Mouse (Mus musculus) ZHBTc4 (cell line): Measurements from ENCODE around the gene Lrrc1.

Experiments
- DNase-seq: peaks from one replicate; pipeline ENCODE4 v3.0.0-alpha.2; 2011; ENCODE audit warnings: low read depth, low spot score

Gene Lrrc1

DNA sequence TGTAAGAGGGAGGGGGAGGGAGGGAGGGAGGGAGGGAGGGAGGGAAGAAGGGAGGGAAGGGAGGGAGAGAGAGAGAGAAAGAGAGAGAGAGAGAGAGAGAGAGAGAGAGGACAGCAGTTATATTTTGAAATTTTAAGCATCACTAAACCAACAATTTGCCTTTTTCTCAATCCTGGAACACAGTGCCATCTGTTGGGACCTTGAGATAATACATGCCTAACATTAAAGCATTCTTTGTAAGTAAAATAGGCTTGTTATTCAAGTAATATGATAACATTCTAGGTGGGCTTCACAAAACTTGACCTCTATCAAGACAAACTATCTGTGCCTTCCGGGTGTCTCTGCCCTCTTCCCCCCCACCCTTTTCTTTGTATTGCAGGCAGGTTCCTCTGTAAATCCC, 157.9 kb downstream of the Lrrc1 start:
- DNase-seq, result peak; percentile 34

DNA sequence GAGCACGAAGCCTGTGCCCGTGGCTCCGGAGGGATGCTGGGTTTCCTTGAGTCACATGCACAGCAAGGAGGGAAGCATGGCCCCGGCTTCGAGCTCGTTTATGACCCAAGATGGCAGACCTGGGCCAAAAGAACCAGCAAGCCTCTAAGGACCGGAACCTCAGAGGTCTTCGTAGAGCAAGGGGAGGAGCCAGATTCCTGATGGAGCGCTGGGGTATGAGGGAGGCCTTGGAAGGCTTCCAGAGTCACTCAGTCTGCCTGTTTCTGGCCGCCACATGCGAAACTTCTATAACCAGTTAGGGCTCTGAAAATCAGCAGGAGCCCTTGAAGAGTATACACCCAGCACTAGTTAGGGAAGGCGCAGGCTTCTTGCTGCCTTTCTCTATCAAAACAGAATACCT, 159.1 kb downstream of the Lrrc1 start:
- no peak for DNase-seq

DNA sequence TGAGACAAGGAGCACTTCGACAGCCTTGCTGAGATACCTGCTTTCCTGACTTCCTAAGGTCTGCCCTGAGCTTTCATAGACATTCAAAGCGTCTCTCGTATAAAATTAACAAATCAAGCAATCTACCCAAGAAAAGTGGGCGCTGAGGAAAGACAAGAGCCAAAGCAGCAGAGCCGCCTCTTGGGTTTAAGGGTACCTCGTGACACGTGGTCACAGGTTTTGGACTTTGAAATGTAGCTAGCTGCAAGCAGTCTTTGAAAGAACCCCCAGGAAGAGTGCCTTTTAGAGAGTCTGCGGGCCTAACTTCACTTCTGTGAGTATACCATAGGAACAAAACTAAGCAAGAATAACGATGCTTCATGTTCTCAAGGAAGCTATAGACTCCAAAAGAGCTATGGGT, 160.0 kb downstream of the Lrrc1 start:
- no peak for DNase-seq

DNA sequence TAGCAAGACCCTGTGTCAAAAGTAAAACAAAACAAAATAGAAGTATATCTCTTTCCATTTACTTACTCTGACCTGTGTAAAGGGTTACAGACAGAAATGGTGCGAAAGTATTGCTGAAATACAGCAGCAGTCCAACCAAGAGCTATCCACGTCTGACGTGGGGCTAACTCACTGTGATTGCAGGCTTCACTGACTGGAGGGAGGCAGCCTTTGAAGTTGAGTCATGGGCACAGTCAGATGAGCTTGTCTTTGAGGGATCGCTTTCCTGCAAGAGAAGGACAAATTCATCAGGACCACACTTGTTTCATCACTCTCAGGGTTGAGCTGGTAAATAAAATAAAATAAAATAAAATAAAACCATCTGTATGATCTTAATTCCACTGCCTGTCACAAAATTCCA, 160.7 kb downstream of the Lrrc1 start:
- no peak for DNase-seq

DNA sequence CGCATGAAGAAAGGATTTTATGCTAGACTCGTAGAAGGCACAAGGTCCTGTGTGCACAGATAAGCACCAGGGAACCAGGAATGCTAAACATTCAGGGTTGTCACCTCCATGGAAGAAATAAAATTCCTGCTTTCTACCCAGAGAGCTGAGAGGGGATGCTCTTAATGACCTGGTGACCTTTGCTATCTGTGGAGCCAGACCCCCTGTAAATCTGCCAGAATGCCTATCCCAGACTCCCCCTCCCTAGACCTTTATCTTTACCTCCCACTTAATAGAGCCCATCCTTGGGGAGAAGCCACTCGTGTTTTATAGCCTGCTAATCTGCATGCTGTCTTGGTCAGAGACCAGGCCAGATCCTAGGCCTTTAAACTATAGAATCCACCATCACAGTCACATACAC, 162.2 kb downstream of the Lrrc1 start:
- DNase-seq, result no peak

DNA sequence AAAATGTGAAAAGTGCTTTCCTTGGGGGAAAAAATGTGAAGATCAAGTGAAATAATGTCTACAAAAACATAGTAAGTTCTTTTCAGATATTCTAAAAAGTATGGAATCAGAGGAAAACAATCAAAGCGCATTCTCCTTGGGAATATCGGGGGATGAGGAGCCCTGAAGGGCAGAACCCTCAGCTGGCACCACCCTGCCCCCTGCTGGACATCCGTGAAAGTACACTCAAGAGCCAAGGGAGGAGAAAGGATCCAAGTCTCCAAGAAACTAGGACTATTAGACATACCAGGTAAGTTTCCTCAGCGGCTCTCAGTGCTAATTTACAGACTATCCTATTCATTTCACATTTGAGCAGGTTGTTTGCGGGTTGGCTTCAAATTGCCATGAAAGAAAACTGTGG, 163.1 kb downstream of the Lrrc1 start:
- DNase-seq, result peak; percentile 62
